Mouse (Mus musculus) hindbrain, embryonic 11.5 days (tissue): ENCODE results near the gene Neurod2. TPM values are rescaled to one million over a fixed set of nuclear protein-coding genes. Genes with fewer than 3 reads are reported as not detected.

Experiments used
- ATAC-seq: fragments of 200-750 bp; cut with Nextera tagmentation; 2 replicates; pipeline ENCODE4 v1.8.0; 2017; ENCODE audit warnings: mild to moderate bottlenecking, moderate TSS enrichment, moderate library complexity; ENCODE audit not compliant: low FRiP score
- DNase-seq: peaks from one replicate; pipeline ENCODE4 v3.0.0-alpha.2; 2015; ENCODE audit warnings: low spot score
- H3K27ac ChIP-seq: fragments of 300-500 bp; sonication (generic); 2 replicates; pipeline ENCODE4 v1.5.1; 2014; ENCODE audit warnings: mild to moderate bottlenecking, low read depth, low read length
- H3K27me3 ChIP-seq: fragments of 300-500 bp; sonication (generic); 2 replicates; pipeline ENCODE4 v1.6.1; 2014; ENCODE audit warnings: mild to moderate bottlenecking, low read length, moderate library complexity, mixed read lengths; ENCODE audit not compliant: control insufficient read depth, insufficient read depth
- H3K36me3 ChIP-seq: fragments of 300-500 bp; sonication (generic); 2 replicates; pipeline ENCODE4 v1.6.1; 2014; ENCODE audit warnings: mild to moderate bottlenecking, low read length, moderate library complexity, mixed read lengths; ENCODE audit not compliant: control insufficient read depth, insufficient read depth
- H3K4me1 ChIP-seq: fragments of 300-500 bp; sonication (generic); replicated peaks from 2 replicates; pipeline ENCODE4 v1.6.1; 2014; ENCODE audit warnings: low read length, mixed read lengths; ENCODE audit not compliant: control insufficient read depth, insufficient read depth
- H3K4me2 ChIP-seq: fragments of 300-500 bp; sonication (generic); replicated peaks from 2 replicates; pipeline ENCODE4 v1.6.1; 2014; ENCODE audit warnings: mild to moderate bottlenecking, low read depth, low read length
- H3K4me3 ChIP-seq: fragments of 300-500 bp; sonication (generic); 2 replicates; pipeline ENCODE4 v1.5.1; 2014; ENCODE audit warnings: low read depth, low read length
- H3K9ac ChIP-seq: fragments of 300-500 bp; sonication (generic); 2 replicates; pipeline ENCODE4 v1.6.1; 2014; ENCODE audit warnings: low read depth, low read length
- H3K9me3 ChIP-seq: fragments of 300-500 bp; sonication (generic); 2 replicates; pipeline ENCODE4 v1.6.1; 2016; ENCODE audit warnings: low read length; ENCODE audit not compliant: control insufficient read depth
- WGBS: fragments of 180-500 bp; shearing (Covaris S2); extraction: QIAGEN DNeasy Blood & Tissue Kit; methylation state at CpG from one replicate; pipeline ENCODE4 v1.1.7; 2014; 5-methylcytosine and 5-hydroxymethylcytosine counted together
- polyA plus RNA-seq: library from polyadenylated mRNA; unstranded; fragments of >200 nt; fragmentation: Nextera tagmentation; extraction: Ambion mirVana; gene quantifications from 2 replicates; pipeline ENCODE4 v1.2.1, GENCODE M21; 2014

The Neurod2 gene
- polyA plus RNA-seq, 1 experiment from 2014 or later = 0.36 TPM

- WGBS = 33% methylated on average over 9 of the region's 9 CpGs
- no peaks in the 10 kb centered on the region for H3K36me3 ChIP-seq
- DNase-seq (no peak), ATAC-seq (no peak)
- no peak overlapping the region for H3K4me3 ChIP-seq
- no peaks in the 10 kb centered on the region for H3K27me3 ChIP-seq
- no peaks in the 10 kb centered on the region for H3K4me1 ChIP-seq
- H3K27ac ChIP-seq = no peak overlapping the region
- no peak overlapping the region for H3K9ac ChIP-seq
- no peaks in the 10 kb centered on the region for H3K9me3 ChIP-seq
- no peak overlapping the region for H3K4me2 ChIP-seq
Measured at GRCm38 (mm10) chr11:98283740-98284139, 45.7 kb downstream of the Neurod2 start.

Other genes starting within 250 kb of the Neurod2 start
- 22.3 and 29.6 TPM in 2 replicates for gene Fbxl20, start 179.2 kb downstream of the Neurod2 start, polyA plus RNA-seq
- gene Med1, start 136.4 kb downstream of the Neurod2 start, polyA plus RNA-seq = 81.8 and 82.8 TPM in 2 replicates
- 12.0 and 16.5 TPM in 2 replicates for gene Cdk12, start 126.6 kb downstream of the Neurod2 start, polyA plus RNA-seq
- gene Ppp1r1b, start 18.8 kb upstream of the Neurod2 start, polyA plus RNA-seq = 0.29 and 0.70 TPM in 2 replicates
- gene Stard3, start 28.7 kb upstream of the Neurod2 start, polyA plus RNA-seq = 40.1 and 43.2 TPM in 2 replicates
- 0.53 and 0.54 TPM in 2 replicates for gene Tcap, start 54.2 kb upstream of the Neurod2 start, polyA plus RNA-seq
- gene Pnmt, start 56.8 kb upstream of the Neurod2 start, polyA plus RNA-seq = 0.54 and 0.93 TPM in 2 replicates
- gene Pgap3, start 70.8 kb upstream of the Neurod2 start, polyA plus RNA-seq = 4.3 and 4.5 TPM in 2 replicates
- gene Erbb2, start 82.8 kb upstream of the Neurod2 start, polyA plus RNA-seq = 15.5 and 17.2 TPM in 2 replicates
- 152 and 167 TPM in 2 replicates for gene Mien1, start 109.3 kb upstream of the Neurod2 start, polyA plus RNA-seq
- 2.1 and 3.3 TPM in 2 replicates for gene Grb7, start 116.7 kb upstream of the Neurod2 start, polyA plus RNA-seq
- 0.11 and 0.60 TPM in 2 replicates for gene Ikzf3, start 216.4 kb upstream of the Neurod2 start, polyA plus RNA-seq
- gene Zpbp2, start 221.4 kb upstream of the Neurod2 start, polyA plus RNA-seq = 0.21 TPM in 1 of 2 replicates, not detected in the other